Mouse (Mus musculus): Measurements from ENCODE around the gene Foxo3. TPM values are rescaled to one million over a fixed set of nuclear protein-coding genes. Genes with fewer than 3 reads are reported as not detected.

The Foxo3 gene
- polyA plus RNA-seq, 1 experiment from 2014 or later, result 3.6 TPM

DNA sequence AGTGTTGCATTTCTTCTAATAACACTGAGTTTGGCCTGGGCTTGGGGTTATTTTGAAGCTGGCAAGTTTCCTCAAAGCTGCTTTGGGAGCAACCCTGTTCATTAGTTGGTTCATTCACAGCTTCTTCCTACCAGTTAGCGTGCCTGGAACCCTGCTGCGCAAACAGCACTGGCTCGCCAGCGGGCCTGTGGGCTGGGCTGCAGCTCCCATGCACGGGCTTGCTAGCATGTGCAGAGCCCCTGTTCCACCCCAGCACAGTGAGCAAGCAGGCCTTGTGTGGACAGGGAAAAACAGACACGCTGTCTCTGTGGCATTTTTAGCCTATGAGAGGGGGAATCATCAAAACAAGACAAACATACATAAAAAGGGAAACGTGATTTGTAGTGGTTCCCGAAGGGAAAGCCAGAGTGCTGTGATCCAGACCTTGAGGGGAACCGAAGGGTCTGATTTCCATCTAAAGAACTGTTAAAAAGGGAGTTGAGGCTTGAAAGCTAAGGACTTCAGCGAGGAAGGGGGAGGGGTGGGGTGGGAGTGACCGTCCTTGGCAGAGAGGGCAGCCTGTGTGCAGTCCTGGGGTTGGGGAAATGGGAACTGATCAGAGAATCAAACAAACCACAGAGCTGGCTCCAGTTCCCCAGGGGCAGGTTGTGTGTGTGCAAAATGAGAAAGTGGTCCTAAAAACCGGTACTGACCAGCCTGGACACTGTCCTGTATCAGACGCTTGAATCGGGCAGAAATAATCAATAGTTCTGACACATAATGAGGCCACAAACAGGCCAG, 123.9 kb downstream of the Foxo3 start:
- WGBS, result 41% methylated on average over 14 of the region's 14 CpGs
- no peaks in the 10 kb centered on the region for H3K9me3 ChIP-seq
- 0 out of 2 replicates have a peak overlapping the region, but pooled peaks have one; percentile 25 for H3K27ac ChIP-seq (replicated peaks)
- no peak overlapping the region for H3K4me2 ChIP-seq (replicated peaks)
- H3K4me3 ChIP-seq, result no peak overlapping the region
- no peak overlapping the region for H3K9ac ChIP-seq (replicated peaks)
- H3K4me1 ChIP-seq, result peaks cover 7% of the 10 kb centered on the region; the same call in 1 of the 2 replicates
- H3K36me3 ChIP-seq, result no peaks in the 10 kb centered on the region
- H3K27me3 ChIP-seq, result no peaks in the 10 kb centered on the region
- no peak for ATAC-seq (ENCODE audit: low FRiP score, low read depth)

DNA sequence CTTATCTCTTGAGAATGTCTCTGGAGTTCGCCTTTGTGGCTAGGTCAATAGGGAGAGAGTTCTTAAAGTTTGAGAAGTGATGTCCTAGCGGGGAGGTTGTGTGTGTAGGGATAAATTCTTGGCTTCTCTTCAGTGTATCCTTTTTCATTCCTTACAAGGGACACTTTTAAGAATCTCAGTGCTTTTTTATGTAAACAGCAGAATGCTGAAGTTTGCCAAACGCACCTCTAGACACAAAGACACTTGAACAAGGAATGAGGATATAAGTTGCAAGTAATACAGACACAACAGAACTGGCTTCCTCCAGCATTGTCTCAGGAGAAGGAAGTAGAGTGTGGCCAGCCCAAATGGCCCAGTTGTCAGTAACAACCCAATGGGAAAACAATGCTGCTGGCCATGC, 126.8 kb downstream of the Foxo3 start:
- Histone ChIP-seq H3K4me2 (replicated peaks) (no peak overlapping the region), H3K9ac (replicated peaks) (no peak overlapping the region), H3K27ac (replicated peaks) (no peak overlapping the region), H3K36me3 (no peaks in the 10 kb centered on the region), H3K4me1 (peaks cover 7% of the 10 kb centered on the region; the same call in 1 of the 2 replicates), H3K4me3 (no peak overlapping the region), H3K27me3 (no peaks in the 10 kb centered on the region), H3K9me3 (no peaks in the 10 kb centered on the region)
- no peak for ATAC-seq (ENCODE audit: low FRiP score, low read depth)
- WGBS, result 94% methylated on average over 3 of the region's 3 CpGs

DNA sequence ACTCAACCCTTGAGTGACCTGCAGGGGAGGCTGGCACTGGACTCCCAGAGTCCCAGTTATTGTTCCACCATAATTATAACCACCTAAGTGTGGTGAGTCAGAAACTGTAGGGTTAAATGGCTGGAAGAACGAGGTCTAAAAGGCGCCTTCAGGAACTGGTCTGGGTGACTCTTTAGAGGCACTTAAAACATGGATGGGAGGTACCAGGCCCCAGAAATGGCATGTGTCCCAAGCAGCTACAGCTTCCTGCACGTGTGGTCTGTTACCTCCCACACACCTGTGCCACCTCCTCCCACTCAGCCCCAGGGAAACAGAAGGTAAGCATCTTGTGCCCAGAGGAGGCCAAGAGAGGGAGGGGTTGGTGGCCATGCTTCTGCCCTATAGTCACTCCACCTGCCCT, 128.2 kb downstream of the Foxo3 start:
- H3K9ac ChIP-seq (replicated peaks), result no peak overlapping the region
- H3K4me3 ChIP-seq, result no peak overlapping the region
- peaks cover 7% of the 10 kb centered on the region; the same call in 1 of the 2 replicates for H3K4me1 ChIP-seq
- 80% methylated on average over 3 of the region's 3 CpGs for WGBS
- no peaks in the 10 kb centered on the region for H3K9me3 ChIP-seq
- no peak overlapping the region for H3K4me2 ChIP-seq (replicated peaks)
- H3K27me3 ChIP-seq, result no peaks in the 10 kb centered on the region
- no peak for ATAC-seq (ENCODE audit: low FRiP score, low read depth)
- no peaks in the 10 kb centered on the region for H3K36me3 ChIP-seq
- H3K27ac ChIP-seq (replicated peaks), result no peak overlapping the region

DNA sequence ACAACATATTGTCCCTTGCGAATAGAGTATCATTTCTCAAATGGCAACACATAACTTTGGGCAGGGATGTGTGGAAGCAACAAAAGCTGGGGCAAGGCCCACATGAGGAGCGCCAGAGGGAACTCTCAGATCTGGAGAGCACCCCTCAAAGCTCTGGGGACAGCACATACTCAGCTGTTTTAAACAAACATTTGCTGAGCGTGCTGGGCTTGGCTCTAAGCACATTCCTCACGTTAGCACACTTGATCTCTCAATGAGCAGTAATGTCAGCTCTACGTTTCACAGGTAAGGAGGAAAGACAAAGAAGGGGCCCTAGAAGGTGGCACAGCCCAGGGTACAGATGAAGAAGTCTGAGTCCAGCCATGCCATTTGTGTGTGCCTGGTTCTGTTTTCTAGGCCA, 131.3 kb downstream of the Foxo3 start:
- no peaks in the 10 kb centered on the region for H3K9me3 ChIP-seq
- no peaks in the 10 kb centered on the region for H3K27me3 ChIP-seq
- H3K4me1 ChIP-seq, result no peaks in the 10 kb centered on the region
- H3K27ac ChIP-seq (replicated peaks), result no peak overlapping the region
- H3K9ac ChIP-seq (replicated peaks), result no peak overlapping the region
- no peak for ATAC-seq (ENCODE audit: low FRiP score, low read depth)
- H3K4me2 ChIP-seq (replicated peaks), result no peak overlapping the region
- WGBS, result 82% methylated on average over 5 of the region's 5 CpGs
- no peaks in the 10 kb centered on the region for H3K36me3 ChIP-seq
- H3K4me3 ChIP-seq, result no peak overlapping the region

DNA sequence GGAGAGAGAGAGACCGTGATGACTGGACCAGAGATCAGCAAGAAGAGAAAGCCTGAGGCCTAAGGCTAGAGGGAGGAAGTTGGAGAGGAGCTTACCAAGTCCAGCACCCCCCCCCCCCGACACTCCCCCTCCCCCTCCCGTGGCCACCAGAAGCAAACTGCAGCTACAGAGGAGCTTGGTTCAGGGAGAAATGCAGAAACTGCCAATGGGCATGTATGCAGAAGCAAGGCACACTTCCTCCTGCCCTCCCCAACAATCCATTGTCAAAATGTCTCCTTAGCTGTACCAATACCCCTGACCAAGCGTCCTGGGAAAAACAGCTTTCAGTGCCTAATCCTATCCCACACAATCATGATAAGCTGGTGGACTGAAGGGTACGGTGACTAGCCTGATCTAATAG, 131.8 kb downstream of the Foxo3 start:
- H3K4me2 ChIP-seq (replicated peaks), result no peak overlapping the region
- WGBS, result 66% methylated on average over 5 of the region's 5 CpGs
- H3K9ac ChIP-seq (replicated peaks), result no peak overlapping the region
- H3K36me3 ChIP-seq, result no peaks in the 10 kb centered on the region
- no peaks in the 10 kb centered on the region for H3K27me3 ChIP-seq
- H3K9me3 ChIP-seq, result no peaks in the 10 kb centered on the region
- ATAC-seq (ENCODE audit: low FRiP score, low read depth), result no peak
- H3K4me3 ChIP-seq, result no peak overlapping the region
- no peak overlapping the region for H3K27ac ChIP-seq (replicated peaks)
- H3K4me1 ChIP-seq, result no peaks in the 10 kb centered on the region

DNA sequence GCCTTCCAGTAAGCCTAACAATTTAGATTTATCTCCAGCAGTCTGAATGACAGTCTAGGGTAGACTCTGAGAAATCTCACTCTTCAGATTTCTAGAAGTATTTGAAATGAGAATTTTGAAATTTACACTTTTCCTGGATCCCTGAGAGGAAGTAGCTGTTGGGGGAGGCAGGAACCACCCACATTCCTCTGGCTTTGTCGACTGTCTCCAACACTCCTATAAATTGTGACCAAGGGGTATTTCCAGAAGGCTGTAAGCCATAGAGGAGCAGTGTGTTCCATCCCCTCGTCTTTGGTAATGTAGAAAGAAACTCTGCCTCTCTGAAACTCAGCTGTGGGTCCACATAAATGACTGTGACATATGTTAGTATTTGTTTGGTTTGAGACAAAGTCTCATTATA, 132.4 kb downstream of the Foxo3 start:
- no peak for ATAC-seq (ENCODE audit: low FRiP score, low read depth)
- Histone ChIP-seq H3K9ac (replicated peaks) (no peak overlapping the region), H3K9me3 (no peaks in the 10 kb centered on the region)

DNA sequence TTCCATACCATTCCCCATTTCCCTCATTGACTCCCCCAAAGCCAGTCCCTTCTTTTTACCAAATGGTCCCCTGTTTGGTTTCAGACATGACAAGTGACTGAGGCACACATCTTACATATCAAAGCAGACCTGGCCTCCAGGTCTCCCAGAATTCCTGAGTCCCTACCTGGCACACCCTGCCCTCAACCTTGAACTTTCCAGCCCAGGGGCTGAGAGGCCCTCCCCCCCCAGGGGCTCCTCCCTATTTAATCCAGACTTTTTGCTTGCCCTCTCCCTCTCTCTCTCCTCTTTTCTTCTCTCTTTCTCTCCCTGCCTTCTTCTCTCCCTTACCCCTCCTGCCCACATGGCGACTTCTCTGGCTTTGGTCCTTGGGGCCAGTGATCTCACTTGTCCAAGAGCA, 133.8 kb downstream of the Foxo3 start:
- H3K4me2 ChIP-seq (replicated peaks), result no peak overlapping the region
- H3K4me1 ChIP-seq, result no peaks in the 10 kb centered on the region
- H3K9ac ChIP-seq (replicated peaks), result no peak overlapping the region
- no peaks in the 10 kb centered on the region for H3K27me3 ChIP-seq
- ATAC-seq (ENCODE audit: low FRiP score, low read depth), result no peak
- 94% methylated on average over 1 of the region's 1 CpGs for WGBS
- 0 out of 2 replicates have a peak, but pooled peaks cover under 1% of the 10 kb centered on the region for H3K9me3 ChIP-seq
- H3K27ac ChIP-seq (replicated peaks), result no peak overlapping the region
- H3K4me3 ChIP-seq, result no peak overlapping the region
- no peaks in the 10 kb centered on the region for H3K36me3 ChIP-seq

More for the DNA sequence above, 132.4 kb downstream of the Foxo3 start:
- H3K27ac ChIP-seq (replicated peaks), result no peak overlapping the region
- no peaks in the 10 kb centered on the region for H3K36me3 ChIP-seq
- WGBS, result 76% methylated on average over 2 of the region's 2 CpGs
- H3K27me3 ChIP-seq, result no peaks in the 10 kb centered on the region
- no peak overlapping the region for H3K4me3 ChIP-seq
- no peak overlapping the region for H3K4me2 ChIP-seq (replicated peaks)
- no peaks in the 10 kb centered on the region for H3K4me1 ChIP-seq

DNA sequence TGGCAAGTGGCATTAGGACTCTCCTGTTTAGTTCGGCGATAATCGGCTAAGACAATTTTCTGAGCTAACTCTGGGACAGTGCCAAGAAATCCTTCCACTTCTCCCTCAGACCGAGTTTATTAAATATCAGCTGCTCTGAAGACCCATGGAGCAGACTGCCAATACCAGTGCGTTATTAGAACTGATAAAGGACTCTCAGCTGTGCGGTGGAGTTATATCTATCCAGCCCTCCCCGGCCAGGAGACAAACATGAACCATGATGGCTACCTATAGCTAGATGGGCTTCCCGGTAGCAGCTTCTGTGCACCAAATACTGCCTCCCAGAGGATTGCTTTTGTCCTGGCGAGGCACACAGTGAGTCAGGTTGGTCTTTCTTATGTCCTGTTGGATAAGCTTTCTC, 134.5 kb downstream of the Foxo3 start:
- H3K4me1 ChIP-seq, result no peaks in the 10 kb centered on the region
- 0 out of 2 replicates have a peak, but pooled peaks cover 4% of the 10 kb centered on the region for H3K9me3 ChIP-seq
- no peak overlapping the region for H3K4me2 ChIP-seq (replicated peaks)
- H3K4me3 ChIP-seq, result no peak overlapping the region
- no peaks in the 10 kb centered on the region for H3K27me3 ChIP-seq
- 86% methylated on average over 9 of the region's 9 CpGs for WGBS
- no peaks in the 10 kb centered on the region for H3K36me3 ChIP-seq
- H3K27ac ChIP-seq (replicated peaks), result no peak overlapping the region
- ATAC-seq (ENCODE audit: low FRiP score, low read depth), result no peak
- no peak overlapping the region for H3K9ac ChIP-seq (replicated peaks)

DNA sequence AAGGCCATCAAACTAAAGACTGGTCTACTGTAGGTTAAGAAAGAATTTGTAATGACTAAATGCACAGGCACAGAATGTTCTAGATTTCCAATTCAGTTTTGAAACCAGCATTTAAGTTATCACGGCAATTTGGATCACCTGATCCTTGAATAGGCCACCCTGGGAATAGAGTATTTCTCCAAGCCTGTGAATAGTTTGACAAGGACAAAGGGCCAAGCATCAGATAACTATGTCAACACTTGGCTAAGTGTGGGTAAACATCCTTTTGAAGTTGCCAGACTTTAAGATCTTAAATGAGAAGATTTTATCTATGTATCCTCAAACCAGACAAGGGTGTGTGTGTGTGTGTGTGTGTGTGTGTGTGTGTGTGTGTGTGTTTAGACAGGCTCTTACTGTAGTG, 136.8 kb downstream of the Foxo3 start:
- H3K4me2 ChIP-seq (replicated peaks), result no peak overlapping the region
- H3K27me3 ChIP-seq, result no peaks in the 10 kb centered on the region
- H3K4me1 ChIP-seq, result no peaks in the 10 kb centered on the region
- H3K27ac ChIP-seq (replicated peaks), result no peak overlapping the region
- WGBS, result 84% methylated on average over 1 of the region's 1 CpGs
- no peak overlapping the region for H3K9ac ChIP-seq (replicated peaks)
- 0 out of 2 replicates have a peak, but pooled peaks cover 4% of the 10 kb centered on the region for H3K9me3 ChIP-seq
- ATAC-seq (ENCODE audit: low FRiP score, low read depth), result no peak
- H3K4me3 ChIP-seq, result no peak overlapping the region
- H3K36me3 ChIP-seq, result no peaks in the 10 kb centered on the region

DNA sequence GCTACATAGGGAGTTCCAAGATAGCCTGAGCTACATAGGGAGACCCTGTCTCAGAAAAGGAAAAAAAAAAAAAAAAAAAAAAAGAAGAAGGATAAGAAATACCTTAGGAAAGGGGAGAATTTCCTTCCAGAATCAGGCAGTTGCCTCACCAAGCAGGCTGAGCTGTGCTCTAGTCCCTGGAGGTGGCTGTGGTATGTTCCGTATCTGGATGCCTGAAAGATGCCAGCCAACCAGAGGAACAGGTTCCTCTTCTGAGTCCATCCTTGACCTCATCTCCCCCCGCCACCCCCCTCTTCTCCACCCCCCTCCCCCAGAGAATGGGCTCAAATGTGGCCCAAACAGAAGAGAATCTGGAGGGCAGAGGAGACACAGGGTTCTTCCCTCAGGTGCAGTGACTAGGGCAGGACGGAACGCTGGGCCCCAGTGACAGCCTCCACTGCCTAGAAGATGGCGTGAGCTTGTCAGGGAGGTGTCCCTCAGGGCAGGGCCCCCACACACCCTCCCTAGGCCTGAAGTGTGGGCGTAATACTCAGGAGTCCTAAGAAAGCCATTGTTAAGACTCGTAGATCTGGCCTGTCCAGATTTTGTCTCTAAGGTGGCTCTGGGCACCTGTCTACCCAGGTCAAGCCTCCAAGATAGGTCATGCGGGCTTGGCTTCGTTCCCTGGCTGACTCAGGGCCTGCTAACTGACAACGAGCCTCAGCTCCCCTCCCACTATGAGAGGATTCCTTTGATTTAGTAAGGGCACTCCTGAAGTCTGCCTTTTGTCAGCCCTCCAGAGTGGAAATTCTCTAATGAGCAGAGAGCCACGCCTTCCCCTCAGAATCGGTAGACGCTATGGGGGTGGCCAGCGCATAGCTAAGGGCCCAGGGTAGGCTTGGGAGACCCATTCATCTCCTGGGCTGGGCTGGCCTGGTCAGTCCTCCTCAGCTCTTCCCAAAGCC, 141.5 kb downstream of the Foxo3 start:
- 82% methylated on average over 14 of the region's 14 CpGs for WGBS
- Histone ChIP-seq H3K27ac (replicated peaks) (no peak overlapping the region), H3K4me1 (no peaks in the 10 kb centered on the region), H3K4me2 (replicated peaks) (no peak overlapping the region), H3K9ac (replicated peaks) (no peak overlapping the region), H3K36me3 (no peaks in the 10 kb centered on the region), H3K27me3 (no peaks in the 10 kb centered on the region), H3K4me3 (no peak overlapping the region), H3K9me3 (0 out of 2 replicates have a peak, but pooled peaks cover 4% of the 10 kb centered on the region)
- ATAC-seq (ENCODE audit: low FRiP score, low read depth), result no peak
